Mouse (Mus musculus) small intestine, adult 10 weeks (tissue): ENCODE data around the gene Ppp2r3c. TPM values are rescaled to one million over a fixed set of nuclear protein-coding genes. Genes with fewer than 3 reads are reported as not detected.

Source experiments
- polyA plus RNA-seq: library from polyadenylated mRNA; stranded (reverse); fragments of 350-450 nt; fragmentation: Illumina TruSeq; extraction: RNeasy Lipid Tissue Mini Kit (QIAGEN cat#74804); gene quantifications from one replicate; pipeline ENCODE4 v1.2.3, GENCODE M21; 2014; ENCODE audit warnings: low replicate concordance

Ppp2r3c gene
- polyA plus RNA-seq: 34.3 TPM

DNA sequence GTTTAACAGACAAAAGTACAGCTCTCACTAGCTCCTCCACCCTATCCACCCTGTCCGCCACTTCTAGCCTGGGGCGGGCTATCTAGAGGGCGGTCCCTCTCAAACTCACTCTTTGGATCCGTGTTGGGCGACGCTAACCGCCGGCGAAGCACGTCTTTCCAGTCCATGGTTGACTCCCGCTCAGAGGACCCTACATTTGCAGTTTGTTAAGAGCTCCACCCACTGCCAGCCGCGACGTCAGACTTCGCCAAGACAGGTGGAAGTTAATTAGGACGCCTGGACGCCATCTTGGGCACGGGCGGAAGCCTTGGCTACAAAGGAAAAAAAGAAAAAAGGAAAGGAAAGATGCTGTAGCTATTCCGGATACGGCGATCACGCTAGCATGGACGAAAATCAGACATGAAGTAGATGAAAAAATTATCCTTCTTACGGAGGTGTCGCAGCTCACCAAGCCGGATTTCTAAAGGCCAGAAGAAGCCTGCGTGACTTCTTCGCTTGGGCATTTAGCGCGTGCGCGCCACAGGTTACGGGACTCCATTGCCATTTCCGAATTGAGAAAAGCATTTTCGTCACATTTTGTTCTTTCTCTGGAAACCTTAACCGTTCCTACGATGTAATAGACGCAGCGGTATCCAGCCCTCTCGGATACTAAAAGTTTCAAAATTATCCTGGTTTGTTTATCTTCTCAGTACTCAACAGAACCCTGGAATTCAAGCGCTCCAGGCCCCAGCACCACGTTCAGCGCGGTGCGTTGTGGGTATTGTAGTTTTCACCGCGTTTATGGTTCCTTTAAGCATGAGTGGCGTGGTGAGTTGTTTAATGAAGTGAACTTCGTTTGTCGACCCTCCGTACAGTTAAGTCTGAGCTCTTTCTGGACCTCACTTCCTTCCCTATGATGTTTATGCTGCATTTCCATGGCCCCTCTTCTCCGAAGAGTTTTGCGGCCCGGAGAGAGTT lies at the start of gene Ppp2r3c:
Ppp2r3c (minus strand) TSS at position 514 of the 957 bp plus-strand sequence.

DNA sequence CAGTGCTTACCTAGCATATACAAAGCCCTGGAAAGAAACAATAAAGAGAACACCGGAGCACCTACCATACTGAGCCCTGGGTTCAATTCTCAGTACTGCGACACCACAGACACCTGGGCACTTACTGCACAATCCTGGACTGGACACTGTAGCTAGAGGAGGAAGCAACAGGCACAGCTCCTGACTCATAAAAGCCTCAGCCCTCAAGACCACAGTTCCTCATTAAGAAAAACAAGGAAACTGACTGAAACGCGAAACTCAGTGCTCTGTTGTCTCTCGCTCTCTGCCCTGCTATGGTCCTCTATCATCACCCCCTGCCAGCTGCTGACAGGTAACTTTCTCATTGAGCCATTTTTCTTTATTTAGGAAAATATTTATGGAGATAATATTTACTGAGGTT lies 3.5 kb downstream of the Ppp2r3c start, which contains the start of gene 1110008L16Rik:
1110008L16Rik (plus strand) TSS at position 242 of the 400 bp plus-strand sequence.

GRCm38 (mm10) chr12:55229626-55230519 lies 72.9 kb downstream of the Ppp2r3c start, which contains the start of gene Srp54c:
TSS of gene Srp54c (plus strand) at chr12:55230168.

Other genes starting within 250 kb of the Ppp2r3c start
- 32.4 TPM for gene 2700097O09Rik, start 222.9 kb downstream of the Ppp2r3c start, polyA plus RNA-seq
- gene Srp54a, start 222.7 kb downstream of the Ppp2r3c start, polyA plus RNA-seq: 662 TPM
- not detected for gene Fam177a, start 178.5 kb downstream of the Ppp2r3c start, polyA plus RNA-seq
- gene Srp54b, start 147.9 kb downstream of the Ppp2r3c start, polyA plus RNA-seq: 5.9 TPM
- gene 1700047I17Rik2, start 103.4 kb downstream of the Ppp2r3c start, polyA plus RNA-seq: 35.9 TPM
- gene Srp54c, start 72.8 kb downstream of the Ppp2r3c start, polyA plus RNA-seq: 187 TPM
- gene 1110008L16Rik, start 3.4 kb downstream of the Ppp2r3c start, polyA plus RNA-seq: 17.5 TPM
- gene Psma6, start 81.2 kb upstream of the Ppp2r3c start, polyA plus RNA-seq: 267 TPM
- gene Nfkbia, start 189.6 kb upstream of the Ppp2r3c start, polyA plus RNA-seq: 28.2 TPM